Mouse (Mus musculus): ENCODE measurements around the gene Eif3d. TPM values are rescaled to one million over a fixed set of nuclear protein-coding genes. Genes with fewer than 3 reads are reported as not detected.
A peak's percentile ranks its signal among the peaks of the same experiment; 100 is the strongest.
"Not testable (repeated sequence)": the region's sequence is repeated elsewhere in the genome, so short reads cannot be mapped to it uniquely, and the experiment has no call there.

Eif3d gene
- polyA plus RNA-seq (2015; fragmentation: Nextera tagmentation; extraction: Ambion mirVana), result 184 and 191 TPM in 2 replicates

DNA sequence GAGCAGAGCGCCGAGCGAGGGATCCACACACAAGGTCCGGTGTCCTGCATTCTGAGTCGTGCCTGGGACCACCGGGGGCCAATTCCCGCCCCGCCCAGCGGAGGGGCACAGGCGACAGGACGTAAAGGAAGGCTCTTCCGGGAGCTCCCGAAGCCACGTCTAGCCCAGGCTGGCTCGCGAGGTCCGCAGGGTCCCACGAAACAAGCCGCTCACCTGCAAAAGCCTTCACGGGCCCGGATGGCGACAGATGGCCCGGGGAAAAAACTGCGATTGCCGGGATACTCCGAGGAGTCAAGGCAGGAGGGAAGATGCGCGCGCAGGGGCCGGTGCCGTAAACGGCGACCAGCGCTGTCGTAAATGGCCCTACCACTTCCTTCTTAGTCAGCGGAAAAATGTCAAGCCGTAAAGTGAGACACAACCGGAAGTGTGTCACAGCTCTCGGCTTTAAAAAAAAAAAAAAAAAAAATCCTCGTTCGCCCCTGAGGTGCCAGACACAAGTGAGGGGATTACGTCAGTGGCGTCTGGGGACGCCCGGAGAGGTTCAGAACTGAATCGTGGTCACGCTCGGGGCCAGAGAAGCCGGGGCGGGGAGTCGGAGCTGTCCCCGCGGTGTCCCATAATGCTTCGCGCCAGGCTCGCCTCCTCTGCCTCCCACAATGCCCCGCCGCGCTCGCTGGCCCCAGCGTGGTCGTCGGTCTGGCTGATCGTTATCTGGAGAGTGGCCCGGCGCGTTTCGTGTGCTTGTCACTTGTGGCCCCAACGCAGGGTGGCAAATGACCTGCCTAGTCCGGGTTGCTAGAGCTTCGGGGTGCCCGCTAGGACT lies at the start of gene Eif3d:
Gene Eif3d, minus strand, starts transcription at position 344 of the 823 bp plus-strand sequence.
- WGBS, result under 1% methylated on average over 72 of the region's 72 CpGs
- Histone ChIP-seq H3K9ac (peak within 1 kb of the TSS; percentile 97), H3K27me3 (no peaks in the 10 kb centered on the region), H3K9me3 (no peaks in the 10 kb centered on the region), H3K4me1 (replicated peaks) (peaks cover 26% of the 10 kb centered on the region), H3K27ac (peak within 1 kb of the TSS; percentile 99), H3K4me3 (peak within 1 kb of the TSS; percentile 92), H3K36me3 (peaks cover 30% of the 10 kb centered on the region), H3K4me2 (peak within 1 kb of the TSS; percentile 96)
- ATAC-seq (ENCODE audit: low FRiP score), result peak; percentile 89

DNA sequence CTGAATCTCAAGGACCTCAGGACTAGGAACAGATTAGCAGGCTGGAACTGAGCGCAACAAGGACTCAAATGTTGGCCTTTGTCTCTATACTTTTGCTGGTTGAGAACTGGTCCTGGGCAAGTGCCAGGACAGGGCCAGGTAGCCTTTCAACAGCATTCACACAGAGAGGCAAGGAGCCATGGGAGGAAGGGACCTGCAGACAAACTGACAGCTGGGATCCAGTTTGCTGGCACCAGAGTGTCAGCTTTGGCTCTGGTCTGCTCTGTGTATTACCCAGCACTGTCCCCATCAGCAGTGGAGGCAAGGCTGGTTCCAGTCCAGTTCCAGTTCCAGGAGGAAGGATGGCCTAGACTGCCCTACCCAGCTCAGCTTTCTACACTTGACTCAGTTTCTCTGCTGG lies 43.4 kb upstream of the Eif3d start:
- WGBS, result 93% methylated on average over 1 of the region's 1 CpGs
- Histone ChIP-seq H3K36me3 (peaks cover 2% of the 10 kb centered on the region; the same call in 1 of the 2 replicates), H3K27me3 (no peaks in the 10 kb centered on the region), H3K27ac (no peak overlapping the region), H3K4me1 (replicated peaks) (no peaks in the 10 kb centered on the region), H3K4me2 (no peak overlapping the region), H3K9ac (no peak overlapping the region), H3K9me3 (no peaks in the 10 kb centered on the region), H3K4me3 (no peak overlapping the region)
- no peak for ATAC-seq (ENCODE audit: low FRiP score)

DNA sequence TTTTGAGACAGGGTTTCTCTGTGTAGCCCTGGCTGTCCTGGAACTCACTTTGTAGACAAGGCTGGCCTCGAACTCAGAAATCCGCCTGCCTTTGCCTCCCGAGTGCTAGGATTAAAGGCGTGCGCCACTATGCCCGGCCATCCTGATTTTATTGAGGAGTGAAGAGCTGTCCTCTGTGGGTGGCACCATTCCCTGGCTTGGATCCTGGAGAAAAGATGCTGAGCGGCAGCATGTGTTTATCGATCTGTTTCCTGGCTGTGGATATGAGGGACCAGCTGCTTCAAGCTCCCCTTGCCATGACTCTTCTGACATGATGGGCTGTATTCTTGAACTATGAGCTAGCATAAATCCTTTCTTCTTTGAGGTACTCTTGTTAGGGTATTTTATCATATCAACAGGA lies 37.6 kb upstream of the Eif3d start:
- ATAC-seq (ENCODE audit: low FRiP score); H3K9ac ChIP-seq; H3K27ac ChIP-seq; H3K27me3 ChIP-seq; H3K4me2 ChIP-seq; H3K4me3 ChIP-seq; H3K9me3 ChIP-seq; H3K36me3 ChIP-seq: not testable (repeated sequence)
- 89% methylated on average over 8 of the region's 8 CpGs for WGBS
- H3K4me1 ChIP-seq (replicated peaks), result peaks cover 28% of the 10 kb centered on the region

DNA sequence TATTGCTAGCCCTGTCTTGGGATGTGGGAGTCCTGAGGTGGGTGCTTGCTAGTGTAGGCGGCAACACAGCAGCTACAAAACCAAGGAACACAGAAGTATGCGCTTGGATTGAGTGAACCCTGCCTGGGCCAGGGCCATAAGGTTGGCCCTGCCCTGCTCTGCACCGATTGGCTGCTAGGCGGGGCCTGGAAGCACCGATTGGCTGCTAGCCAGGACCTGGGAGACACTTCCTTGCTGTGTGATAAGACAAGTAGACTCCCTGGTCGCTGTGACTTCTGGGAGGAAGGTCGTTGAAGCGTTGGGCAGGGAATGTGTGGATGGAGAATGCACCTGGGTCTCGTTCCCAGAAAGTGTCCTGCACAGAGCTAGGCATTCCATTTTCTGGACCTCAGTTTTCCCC lies 33.3 kb upstream of the Eif3d start:
- 49% methylated on average over 9 of the region's 9 CpGs for WGBS
- Histone ChIP-seq H3K27ac (no peak overlapping the region), H3K36me3 (no peaks in the 10 kb centered on the region), H3K4me1 (replicated peaks) (peaks cover 32% of the 10 kb centered on the region), H3K4me3 (no peak overlapping the region), H3K4me2 (no peak overlapping the region), H3K9me3 (no peaks in the 10 kb centered on the region), H3K27me3 (no peaks in the 10 kb centered on the region), H3K9ac (no peak overlapping the region)
- no peak for ATAC-seq (ENCODE audit: low FRiP score)

DNA sequence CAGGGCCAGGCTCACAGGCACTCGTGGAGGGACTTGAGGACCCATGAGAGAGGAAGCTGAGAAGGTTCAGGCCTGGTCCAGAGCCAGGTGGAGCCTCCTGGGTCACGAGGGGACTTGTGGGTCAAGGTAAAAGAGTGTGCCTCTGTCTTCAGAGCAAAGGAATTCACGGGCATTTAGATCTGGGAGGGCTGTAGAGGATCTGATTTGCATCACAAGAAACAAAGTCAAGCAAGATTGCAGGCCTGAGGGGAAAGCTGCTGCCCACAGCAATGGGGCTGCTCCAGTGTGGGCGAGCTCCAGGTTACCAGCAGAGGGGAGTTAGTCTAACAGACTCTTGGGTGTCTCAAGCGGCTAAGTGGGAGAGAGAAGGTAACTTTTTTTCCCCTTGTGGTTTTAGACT lies 30.8 kb upstream of the Eif3d start:
- no peak for ATAC-seq (ENCODE audit: low FRiP score)
- 11% methylated on average over 5 of the region's 5 CpGs for WGBS
- Histone ChIP-seq H3K9me3 (no peaks in the 10 kb centered on the region), H3K4me3 (no peak overlapping the region), H3K36me3 (no peaks in the 10 kb centered on the region), H3K27me3 (no peaks in the 10 kb centered on the region), H3K9ac (no peak overlapping the region), H3K27ac (no peak overlapping the region), H3K4me2 (no peak overlapping the region), H3K4me1 (replicated peaks) (peaks cover 30% of the 10 kb centered on the region)

DNA sequence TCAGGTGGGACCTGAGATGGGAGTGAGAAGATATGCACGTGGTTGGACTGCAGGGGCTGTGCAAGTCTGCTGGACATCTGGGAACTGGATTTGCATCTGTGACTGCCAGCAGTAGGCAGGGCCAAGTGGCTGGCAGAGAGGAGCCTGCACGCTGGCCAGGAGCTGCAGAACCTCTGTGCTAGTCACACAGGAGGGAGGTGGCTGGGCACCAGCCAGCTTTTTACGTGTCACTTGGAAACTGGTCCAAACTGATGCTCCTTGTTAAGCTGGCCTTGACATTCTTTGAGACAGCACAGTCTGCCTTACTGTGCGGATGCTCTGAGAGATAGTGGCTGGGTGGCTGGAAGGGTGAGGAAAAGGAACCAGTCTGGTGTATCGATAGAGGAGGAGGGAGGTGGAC lies 17.9 kb upstream of the Eif3d start:
- Histone ChIP-seq H3K4me1 (replicated peaks) (peaks cover 10% of the 10 kb centered on the region), H3K4me2 (no peak overlapping the region), H3K27me3 (peaks cover 4% of the 10 kb centered on the region; the same call in 1 of the 2 replicates), H3K9ac (no peak overlapping the region), H3K9me3 (no peaks in the 10 kb centered on the region), H3K36me3 (no peaks in the 10 kb centered on the region), H3K4me3 (no peak overlapping the region), H3K27ac (no peak overlapping the region)
- WGBS, result 71% methylated on average over 5 of the region's 5 CpGs
- ATAC-seq (ENCODE audit: low FRiP score), result no peak

DNA sequence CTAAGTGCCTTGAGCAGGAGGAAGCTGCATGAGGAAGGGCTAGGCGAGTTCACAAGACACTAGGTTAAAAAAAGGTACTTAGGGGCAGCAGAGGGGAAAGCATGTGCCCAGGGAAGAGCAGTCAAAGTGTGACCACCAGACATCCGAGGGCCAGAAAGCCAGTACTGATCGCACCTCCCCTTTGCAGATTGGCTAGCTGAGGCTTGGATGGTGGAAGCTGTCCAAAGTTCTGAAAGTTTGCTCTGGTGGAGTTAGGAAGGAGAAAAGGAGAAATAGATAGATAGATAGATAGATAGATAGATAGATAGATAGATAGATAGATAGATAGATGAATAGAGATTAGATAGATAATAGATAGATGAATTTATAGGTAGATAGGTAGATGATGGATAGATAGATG lies 12.8 kb upstream of the Eif3d start:
- peaks cover 13% of the 10 kb centered on the region for H3K27me3 ChIP-seq
- no peak for ATAC-seq (ENCODE audit: low FRiP score)
- H3K4me1 ChIP-seq (replicated peaks), result peaks cover 14% of the 10 kb centered on the region
- no peak overlapping the region for H3K27ac ChIP-seq
- H3K9ac ChIP-seq, result no peak overlapping the region
- no peak overlapping the region for H3K4me2 ChIP-seq
- no peak overlapping the region for H3K4me3 ChIP-seq
- 33% methylated on average over 3 of the region's 3 CpGs for WGBS
- H3K9me3 ChIP-seq, result no peaks in the 10 kb centered on the region
- no peaks in the 10 kb centered on the region for H3K36me3 ChIP-seq

DNA sequence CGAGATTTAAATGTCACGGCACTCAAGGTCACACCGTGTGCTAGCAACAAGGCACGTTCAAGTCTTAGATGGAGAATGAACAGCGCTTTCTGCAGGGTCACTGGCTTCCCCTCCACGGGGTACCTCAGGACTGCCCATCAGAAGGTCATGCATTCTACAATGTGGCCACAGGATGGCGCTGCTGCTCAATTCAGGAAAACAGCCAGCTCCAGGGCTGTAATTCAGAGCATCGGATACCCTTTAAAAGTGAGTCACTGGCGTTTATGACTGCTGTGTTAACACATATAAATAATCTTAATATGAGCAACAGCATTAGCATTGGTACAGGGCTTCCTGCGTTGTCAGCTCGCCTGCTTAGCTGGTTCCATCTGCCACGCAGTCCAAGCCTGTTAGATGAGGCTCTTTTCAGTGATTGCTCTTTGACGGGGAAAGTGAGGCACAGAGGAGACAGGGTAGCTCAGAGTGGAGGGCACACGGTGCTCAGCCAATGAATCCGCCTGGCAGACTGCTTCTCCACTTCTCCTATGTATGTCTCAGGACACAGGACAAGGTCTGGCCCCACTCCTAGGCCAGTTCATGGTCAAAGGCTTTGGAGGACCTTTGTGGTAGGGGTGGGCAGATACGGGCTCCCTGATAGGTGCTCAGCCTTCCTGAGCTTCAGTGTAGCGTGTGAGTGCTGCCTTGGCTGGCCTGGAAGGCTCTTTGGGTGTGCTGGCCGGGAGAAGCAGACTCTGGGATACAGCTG lies 11.8 kb upstream of the Eif3d start:
- Histone ChIP-seq H3K36me3 (no peaks in the 10 kb centered on the region), H3K27me3 (peaks cover 13% of the 10 kb centered on the region), H3K4me2 (no peak overlapping the region), H3K4me3 (no peak overlapping the region), H3K9me3 (no peaks in the 10 kb centered on the region), H3K4me1 (replicated peaks) (peaks cover 14% of the 10 kb centered on the region), H3K27ac (no peak overlapping the region), H3K9ac (peak overlapping the region; percentile 56; the same call in 1 of the 2 replicates)
- 30% methylated on average over 18 of the region's 18 CpGs for WGBS
- ATAC-seq (ENCODE audit: low FRiP score), result peak; percentile 73

DNA sequence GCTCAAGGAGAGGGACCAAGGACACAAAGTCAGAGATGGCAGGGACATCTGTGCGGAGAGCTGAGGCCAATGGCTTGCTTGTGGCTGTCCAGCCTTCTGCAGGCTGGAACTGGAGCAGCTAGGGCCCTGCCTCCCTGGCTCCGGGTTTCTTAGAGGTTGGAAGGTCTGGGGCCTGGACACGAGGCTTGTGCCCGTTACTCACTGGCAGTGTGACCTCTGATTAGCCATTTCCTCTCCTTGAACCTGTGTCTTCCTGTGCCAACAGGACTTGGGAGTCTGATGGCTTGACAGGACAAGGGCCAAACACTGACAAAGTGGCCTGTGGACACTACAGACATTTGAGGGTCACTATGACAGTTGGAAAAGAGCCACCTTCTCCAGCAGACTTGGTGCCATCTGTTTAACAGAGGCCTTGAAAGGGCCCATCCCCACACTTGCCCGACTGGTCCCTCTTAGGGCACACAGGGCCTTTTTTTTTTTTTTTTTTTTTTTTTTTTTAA lies 10.6 kb upstream of the Eif3d start:
- H3K9me3 ChIP-seq, result no peaks in the 10 kb centered on the region
- H3K27me3 ChIP-seq, result peaks cover 13% of the 10 kb centered on the region
- H3K4me3 ChIP-seq, result no peak overlapping the region
- no peak overlapping the region; the same call in 1 of the 2 replicates for H3K9ac ChIP-seq
- H3K27ac ChIP-seq, result no peak overlapping the region
- H3K4me1 ChIP-seq (replicated peaks), result peaks cover 14% of the 10 kb centered on the region
- no peaks in the 10 kb centered on the region for H3K36me3 ChIP-seq
- no peak for ATAC-seq (ENCODE audit: low FRiP score)
- WGBS, result 77% methylated on average over 5 of the region's 5 CpGs
- H3K4me2 ChIP-seq, result no peak overlapping the region

DNA sequence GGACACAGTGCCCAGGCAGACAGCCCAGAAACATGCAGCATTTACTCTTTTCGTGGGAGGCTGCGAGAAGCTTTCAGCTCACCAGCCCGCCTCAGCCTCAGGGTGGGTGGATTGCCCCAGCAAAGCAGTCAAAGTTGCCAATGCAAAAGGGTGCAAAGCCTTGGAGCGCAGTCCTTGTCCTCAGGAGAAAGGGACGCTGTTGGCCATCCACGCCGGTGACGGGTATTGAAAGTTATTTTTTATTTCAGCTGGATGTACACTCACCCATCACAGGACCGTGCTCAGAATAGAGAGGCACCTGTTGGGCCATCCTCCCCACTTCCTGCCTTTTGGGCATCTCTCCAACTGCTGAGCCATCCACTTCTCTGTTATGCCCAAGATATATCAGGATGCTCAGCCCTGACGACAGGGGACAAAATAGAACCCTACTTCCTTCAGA lies 8.8 kb upstream of the Eif3d start:
- Histone ChIP-seq H3K4me2 (no peak overlapping the region), H3K36me3 (no peaks in the 10 kb centered on the region), H3K4me1 (replicated peaks) (peaks cover 9% of the 10 kb centered on the region), H3K9me3 (no peaks in the 10 kb centered on the region), H3K4me3 (no peak overlapping the region), H3K27ac (no peak overlapping the region), H3K27me3 (peaks cover 9% of the 10 kb centered on the region; the same call in 1 of the 2 replicates), H3K9ac (no peak overlapping the region)
- 84% methylated on average over 10 of the region's 10 CpGs for WGBS
- ATAC-seq (ENCODE audit: low FRiP score), result no peak

DNA sequence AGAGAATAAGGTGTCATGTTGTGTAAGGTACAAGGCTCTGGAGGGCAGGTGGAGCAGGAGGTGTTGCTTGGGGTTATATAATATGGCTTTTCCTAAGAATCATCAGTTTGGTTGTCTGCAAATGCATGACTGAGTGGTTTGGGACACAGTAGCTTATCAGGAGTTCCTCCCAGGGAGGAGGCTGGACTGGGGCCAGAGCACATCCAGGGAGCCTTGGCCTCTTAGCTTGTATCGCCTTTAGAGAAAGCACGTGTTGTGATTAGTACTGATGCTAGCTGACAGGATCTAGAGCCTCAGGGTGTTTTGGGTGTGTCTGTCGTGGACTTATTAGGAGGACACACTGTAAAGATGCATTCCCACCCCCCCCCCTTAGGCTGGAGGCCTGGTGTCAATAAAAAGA lies 7.0 kb upstream of the Eif3d start:
- peaks cover 9% of the 10 kb centered on the region; the same call in 1 of the 2 replicates for H3K27me3 ChIP-seq
- no peak for ATAC-seq (ENCODE audit: low FRiP score)

DNA sequence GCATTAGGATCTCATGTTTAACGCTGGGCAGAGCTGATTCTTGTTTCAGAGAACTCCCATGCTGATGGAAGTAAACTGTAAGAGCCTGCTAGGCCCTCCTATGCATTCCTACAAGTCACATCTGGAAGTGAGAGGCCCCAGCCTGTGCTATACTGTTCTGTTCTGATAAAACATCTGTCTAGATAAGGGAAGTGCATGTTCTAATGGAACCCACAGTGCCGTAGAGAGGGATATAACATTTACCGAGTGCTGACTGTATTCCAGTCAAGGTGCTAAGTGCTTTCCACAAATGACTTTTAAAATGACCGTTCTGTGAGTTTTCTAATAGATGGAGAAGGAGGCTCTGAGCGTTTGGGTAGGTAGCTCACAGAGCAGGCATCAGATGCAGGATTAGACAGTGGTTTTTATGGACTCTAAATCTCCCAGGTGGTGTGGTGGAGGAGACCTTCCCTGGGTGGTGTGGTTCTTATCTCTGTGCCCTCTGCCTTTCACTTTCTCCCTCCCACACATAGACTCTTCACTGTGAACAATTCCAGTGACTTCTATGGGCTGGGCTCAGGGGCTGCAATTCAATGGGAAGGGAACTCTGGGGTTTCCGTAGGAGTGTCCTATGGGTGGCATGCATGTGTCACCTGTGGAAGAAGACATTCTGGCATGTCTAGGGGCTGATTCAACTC lies 3.7 kb upstream of the Eif3d start:
- no peaks in the 10 kb centered on the region; the same call in 1 of the 2 replicates for H3K27me3 ChIP-seq
- 77% methylated on average over 6 of the region's 6 CpGs for WGBS
- H3K4me3 ChIP-seq, result no peak overlapping the region
- H3K4me2 ChIP-seq, result no peak overlapping the region
- no peak for ATAC-seq (ENCODE audit: low FRiP score)
- H3K4me1 ChIP-seq (replicated peaks), result peaks cover 18% of the 10 kb centered on the region
- H3K36me3 ChIP-seq, result no peaks in the 10 kb centered on the region
- no peaks in the 10 kb centered on the region for H3K9me3 ChIP-seq
- no peak overlapping the region for H3K27ac ChIP-seq
- no peak overlapping the region for H3K9ac ChIP-seq

More for the DNA sequence above, 7.0 kb upstream of the Eif3d start:
- Histone ChIP-seq H3K4me1 (replicated peaks) (peaks cover 8% of the 10 kb centered on the region), H3K9ac (no peak overlapping the region), H3K4me2 (no peak overlapping the region), H3K36me3 (no peaks in the 10 kb centered on the region), H3K27ac (no peak overlapping the region), H3K9me3 (no peaks in the 10 kb centered on the region), H3K4me3 (no peak overlapping the region)
- whole genome bisulfite sequencing, result 77% methylated on average over 3 of the region's 3 CpGs

Data from hindbrain, embryonic 13.5 days (tissue).